Mouse (Mus musculus) gastrocnemius, postnatal 4 days (tissue): ENCODE measurements around the gene Map3k21. TPM values are rescaled to one million over a fixed set of nuclear protein-coding genes. Genes with fewer than 3 reads are reported as not detected.

Source experiments
- DNase-seq, 2 experiments: peaks; one replicate each; pipeline ENCODE4 v3.0.0; 2021 to 2022; ENCODE audit warnings: low spot score in 2 of 2, mixed read lengths in 2 of 2
- long read RNA-seq, 2 experiments: library from polyadenylated mRNA; stranded (forward); transcript quantifications; one replicate each; pipeline ENCODE4 v2.0.0; 2021
- total RNA-seq, 2 experiments: library from RNA; stranded (reverse); gene quantifications; 2 replicates each; pipeline ENCODE4 v1.2.3; 2021

The Map3k21 gene
- total RNA-seq: under 1 TPM; 0.16 to 0.22 TPM
- long read RNA-seq, experiment 1: 0 reads
- long read RNA-seq, experiment 2, full-length matches to known transcripts: 1 of 2 reads
- long read RNA-seq, experiment 2, partial matches to known transcripts: 1 of 2 reads
- long read RNA-seq, experiment 2, other reads (novel, unspliced or antisense): 0 of 2 reads

- DNase-seq: peak in 1 of 2 experiments; percentile 36
Measured at GRCm38 (mm10) chr8:125910365-125911228, at the start of gene Map3k21. TSS of gene Map3k21 (plus strand) at chr8:125910450.

GRCm38 (mm10) chr8:125866125-125866524 lies 44.1 kb upstream of the Map3k21 start:
- DNase-seq: no peak

GRCm38 (mm10) chr8:125868552-125868951 lies 41.7 kb upstream of the Map3k21 start:
- no peak for DNase-seq

- DNase-seq: no peak
Measured at GRCm38 (mm10) chr8:125869739-125870138, 40.5 kb upstream of the Map3k21 start.

GRCm38 (mm10) chr8:125870179-125870702 lies 40.0 kb upstream of the Map3k21 start:
- DNase-seq: no peak

GRCm38 (mm10) chr8:125870821-125871321 lies 39.4 kb upstream of the Map3k21 start:
- peak; percentile 31 to 63 for DNase-seq

- DNase-seq: no peak
Measured at GRCm38 (mm10) chr8:125872501-125873249, 37.6 kb upstream of the Map3k21 start.

- DNase-seq: no peak
Measured at GRCm38 (mm10) chr8:125873250-125873534, 37.1 kb upstream of the Map3k21 start.

- DNase-seq: no peak
Measured at GRCm38 (mm10) chr8:125880447-125880846, 29.8 kb upstream of the Map3k21 start.

GRCm38 (mm10) chr8:125887549-125887948 lies 22.7 kb upstream of the Map3k21 start:
- DNase-seq: no peak

GRCm38 (mm10) chr8:125889920-125890319 lies 20.3 kb upstream of the Map3k21 start:
- DNase-seq: no peak

GRCm38 (mm10) chr8:125897388-125897787 lies 12.9 kb upstream of the Map3k21 start:
- no peak for DNase-seq

GRCm38 (mm10) chr8:125897868-125898788 lies 12.1 kb upstream of the Map3k21 start, which contains the start of gene Pcnx2:
TSS of gene Pcnx2 (minus strand) at chr8:125898317.
- DNase-seq: no peak

GRCm38 (mm10) chr8:125898899-125899298 lies 11.4 kb upstream of the Map3k21 start:
- DNase-seq: peak in 1 of 2 experiments; percentile 47

- DNase-seq: no peak
Measured at GRCm38 (mm10) chr8:125901167-125901566, 9.1 kb upstream of the Map3k21 start.

- DNase-seq: no peak
Measured at GRCm38 (mm10) chr8:125902521-125902920, 7.7 kb upstream of the Map3k21 start.

GRCm38 (mm10) chr8:125905341-125905740 lies 4.9 kb upstream of the Map3k21 start:
- DNase-seq: no peak

GRCm38 (mm10) chr8:125907311-125907710 lies 2.9 kb upstream of the Map3k21 start:
- no peak for DNase-seq

- no peak for DNase-seq
Measured at GRCm38 (mm10) chr8:125909661-125910364, 437 bp upstream of the Map3k21 start.

GRCm38 (mm10) chr8:125911229-125911580 lies 955 bp downstream of the Map3k21 start:
- DNase-seq: no peak
